Mouse (Mus musculus): ENCODE results near the gene Gusb. TPM values are rescaled to one million over a fixed set of nuclear protein-coding genes. Genes with fewer than 3 reads are reported as not detected.
A peak's percentile ranks its signal among the peaks of the same experiment; 100 is the strongest.
"Not testable (repeated sequence)": the region's sequence is repeated elsewhere in the genome, so short reads cannot be mapped to it uniquely, and the experiment has no call there.

Gusb gene
- polyA plus RNA-seq, 1 experiment from 2014 or later = 58.7 TPM

GRCm38 (mm10) chr5:130044201-130044695 lies 41.4 kb upstream of the Gusb start:
- Histone ChIP-seq H3K4me3 (ENCODE audit: low read length) (no peak overlapping the region), H3K4me2 (replicated peaks; ENCODE audit: low read depth, low read length) (no peak overlapping the region), H3K27me3 (ENCODE audit: control insufficient read depth, insufficient read depth, low read length) (no peaks in the 10 kb centered on the region), H3K9ac (ENCODE audit: low read depth, low read length) (no peak overlapping the region), H3K4me1 (ENCODE audit: control insufficient read depth, insufficient read depth, low read length) (no peaks in the 10 kb centered on the region), H3K9me3 (ENCODE audit: control insufficient read depth, low read length) (no peaks in the 10 kb centered on the region), H3K27ac (ENCODE audit: low read depth, low read length) (no peak overlapping the region), H3K36me3 (ENCODE audit: control insufficient read depth, insufficient read depth, low read length) (peaks cover 65% of the 10 kb centered on the region)
- ATAC-seq (ENCODE audit: low FRiP score, low TSS enrichment) = no peak
- 66% methylated on average over 7 of the region's 7 CpGs for WGBS

- H3K36me3 ChIP-seq (ENCODE audit: control insufficient read depth, insufficient read depth, low read length) = peaks cover 62% of the 10 kb centered on the region
These were observed 40.9 kb upstream of the Gusb start for GRCm38 (mm10) chr5:130043741-130044140.

GRCm38 (mm10) chr5:130041262-130041661 lies 38.4 kb upstream of the Gusb start:
- Histone ChIP-seq H3K9ac (ENCODE audit: low read depth, low read length) (no peak overlapping the region), H3K4me3 (ENCODE audit: low read length) (no peak overlapping the region), H3K4me1 (ENCODE audit: control insufficient read depth, insufficient read depth, low read length) (no peaks in the 10 kb centered on the region), H3K27ac (ENCODE audit: low read depth, low read length) (no peak overlapping the region), H3K4me2 (replicated peaks; ENCODE audit: low read depth, low read length) (no peak overlapping the region), H3K27me3 (ENCODE audit: control insufficient read depth, insufficient read depth, low read length) (no peaks in the 10 kb centered on the region), H3K9me3 (ENCODE audit: control insufficient read depth, low read length) (no peaks in the 10 kb centered on the region), H3K36me3 (ENCODE audit: control insufficient read depth, insufficient read depth, low read length) (peaks cover 62% of the 10 kb centered on the region)
- WGBS = 82% methylated on average over 4 of the region's 4 CpGs
- ATAC-seq (ENCODE audit: low FRiP score, low TSS enrichment) = no peak

More at GRCm38 (mm10) chr5:130043741-130044140, 40.9 kb upstream of the Gusb start:
- Histone ChIP-seq H3K9ac (ENCODE audit: low read depth, low read length) (no peak overlapping the region), H3K9me3 (ENCODE audit: control insufficient read depth, low read length) (no peaks in the 10 kb centered on the region), H3K27ac (ENCODE audit: low read depth, low read length) (no peak overlapping the region), H3K27me3 (ENCODE audit: control insufficient read depth, insufficient read depth, low read length) (no peaks in the 10 kb centered on the region), H3K4me1 (ENCODE audit: control insufficient read depth, insufficient read depth, low read length) (no peaks in the 10 kb centered on the region), H3K4me3 (ENCODE audit: low read length) (no peak overlapping the region), H3K4me2 (replicated peaks; ENCODE audit: low read depth, low read length) (no peak overlapping the region)
- ATAC-seq (ENCODE audit: low FRiP score, low TSS enrichment) = no peak
- 90% methylated on average over 3 of the region's 3 CpGs for WGBS

GRCm38 (mm10) chr5:130040797-130041196 lies 37.9 kb upstream of the Gusb start:
- H3K36me3 ChIP-seq (ENCODE audit: control insufficient read depth, insufficient read depth, low read length) = peaks cover 62% of the 10 kb centered on the region
- no peak overlapping the region for H3K27ac ChIP-seq (ENCODE audit: low read depth, low read length)
- no peaks in the 10 kb centered on the region for H3K27me3 ChIP-seq (ENCODE audit: control insufficient read depth, insufficient read depth, low read length)

GRCm38 (mm10) chr5:130037752-130038455 lies 35.1 kb upstream of the Gusb start:
- no peak overlapping the region for H3K4me2 ChIP-seq (replicated peaks; ENCODE audit: low read depth, low read length)
- WGBS = 71% methylated on average over 19 of the region's 19 CpGs
- H3K27me3 ChIP-seq (ENCODE audit: control insufficient read depth, insufficient read depth, low read length) = no peaks in the 10 kb centered on the region
- H3K9me3 ChIP-seq (ENCODE audit: control insufficient read depth, low read length) = no peaks in the 10 kb centered on the region
- H3K36me3 ChIP-seq (ENCODE audit: control insufficient read depth, insufficient read depth, low read length) = peaks cover 47% of the 10 kb centered on the region
- no peak overlapping the region for H3K9ac ChIP-seq (ENCODE audit: low read depth, low read length)
- ATAC-seq (ENCODE audit: low FRiP score, low TSS enrichment) = peak; percentile 52; the same call in 1 of the 2 replicates
- no peak overlapping the region for H3K4me3 ChIP-seq (ENCODE audit: low read length)
- H3K27ac ChIP-seq (ENCODE audit: low read depth, low read length) = no peak overlapping the region
- no peaks in the 10 kb centered on the region for H3K4me1 ChIP-seq (ENCODE audit: control insufficient read depth, insufficient read depth, low read length)

More at GRCm38 (mm10) chr5:130040797-130041196, 37.9 kb upstream of the Gusb start:
- H3K9ac ChIP-seq (ENCODE audit: low read depth, low read length) = no peak overlapping the region
- no peak overlapping the region for H3K4me3 ChIP-seq (ENCODE audit: low read length)
- ATAC-seq (ENCODE audit: low FRiP score, low TSS enrichment) = no peak
- no peaks in the 10 kb centered on the region for H3K9me3 ChIP-seq (ENCODE audit: control insufficient read depth, low read length)
- H3K4me2 ChIP-seq (replicated peaks; ENCODE audit: low read depth, low read length) = no peak overlapping the region
- H3K4me1 ChIP-seq (ENCODE audit: control insufficient read depth, insufficient read depth, low read length) = no peaks in the 10 kb centered on the region
- 95% methylated on average over 4 of the region's 4 CpGs for WGBS

- H3K36me3 ChIP-seq (ENCODE audit: control insufficient read depth, insufficient read depth, low read length) = peaks cover 32% of the 10 kb centered on the region
- H3K4me2 ChIP-seq (replicated peaks; ENCODE audit: low read depth, low read length); ATAC-seq (ENCODE audit: low FRiP score, low TSS enrichment): not testable (repeated sequence)
These were observed 33.5 kb upstream of the Gusb start for GRCm38 (mm10) chr5:130036300-130036699.

DNA sequence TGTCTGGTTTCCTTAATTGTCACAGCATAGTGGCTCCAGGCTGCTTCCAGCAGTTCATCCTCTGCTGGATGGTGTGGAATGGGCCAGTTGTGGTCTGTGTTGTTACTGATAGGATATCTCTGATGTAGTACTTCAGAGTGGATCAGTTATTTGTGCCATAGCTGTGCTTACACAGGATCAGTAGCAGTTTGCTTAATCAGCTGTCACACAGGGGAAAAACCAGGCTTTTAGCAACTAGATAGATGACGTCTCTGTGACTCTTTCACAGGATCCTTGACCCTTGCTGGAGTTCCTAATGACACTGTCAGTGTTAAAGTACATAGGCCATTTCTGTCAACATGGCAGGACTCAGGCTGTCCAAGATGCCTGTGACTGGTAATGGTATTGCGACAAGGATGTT lies 31.0 kb upstream of the Gusb start:
- H3K4me3 ChIP-seq (ENCODE audit: low read length) = no peak overlapping the region
- 93% methylated on average over 2 of the region's 2 CpGs for WGBS
- H3K4me2 ChIP-seq (replicated peaks; ENCODE audit: low read depth, low read length) = no peak overlapping the region
- no peak overlapping the region for H3K27ac ChIP-seq (ENCODE audit: low read depth, low read length)
- H3K27me3 ChIP-seq (ENCODE audit: control insufficient read depth, insufficient read depth, low read length) = no peaks in the 10 kb centered on the region
- no peaks in the 10 kb centered on the region for H3K4me1 ChIP-seq (ENCODE audit: control insufficient read depth, insufficient read depth, low read length)
- H3K36me3 ChIP-seq (ENCODE audit: control insufficient read depth, insufficient read depth, low read length) = peaks cover 16% of the 10 kb centered on the region
- no peak overlapping the region for H3K9ac ChIP-seq (ENCODE audit: low read depth, low read length)
- no peak for ATAC-seq (ENCODE audit: low FRiP score, low TSS enrichment)
- H3K9me3 ChIP-seq (ENCODE audit: control insufficient read depth, low read length) = no peaks in the 10 kb centered on the region

More at GRCm38 (mm10) chr5:130036300-130036699, 33.5 kb upstream of the Gusb start:
- 67% methylated on average over 2 of the region's 2 CpGs for WGBS
- H3K9me3 ChIP-seq (ENCODE audit: control insufficient read depth, low read length); H3K4me1 ChIP-seq (ENCODE audit: control insufficient read depth, insufficient read depth, low read length); H3K27me3 ChIP-seq (ENCODE audit: control insufficient read depth, insufficient read depth, low read length); H3K4me3 ChIP-seq (ENCODE audit: low read length); H3K27ac ChIP-seq (ENCODE audit: low read depth, low read length); H3K9ac ChIP-seq (ENCODE audit: low read depth, low read length): not testable (repeated sequence)

- Histone ChIP-seq H3K4me2 (replicated peaks; ENCODE audit: low read depth, low read length) (no peak overlapping the region), H3K4me3 (ENCODE audit: low read length) (no peak overlapping the region), H3K36me3 (ENCODE audit: control insufficient read depth, insufficient read depth, low read length) (peaks cover 5% of the 10 kb centered on the region; the same call in 1 of the 2 replicates), H3K27me3 (ENCODE audit: control insufficient read depth, insufficient read depth, low read length) (no peaks in the 10 kb centered on the region), H3K27ac (ENCODE audit: low read depth, low read length) (no peak overlapping the region), H3K9me3 (ENCODE audit: control insufficient read depth, low read length) (no peaks in the 10 kb centered on the region), H3K4me1 (ENCODE audit: control insufficient read depth, insufficient read depth, low read length) (no peaks in the 10 kb centered on the region), H3K9ac (ENCODE audit: low read depth, low read length) (no peak overlapping the region)
- WGBS = 92% methylated on average over 19 of the region's 19 CpGs
- ATAC-seq (ENCODE audit: low FRiP score, low TSS enrichment) = no peak
These were observed 28.9 kb upstream of the Gusb start for GRCm38 (mm10) chr5:130031410-130032390.

All from kidney, embryonic 14.5 days (tissue).